Mouse (Mus musculus): ENCODE measurements around the gene Fyb.

- TF ChIP-seq USF1 (IDR thresholded peaks at IDR 0.05; ENCODE audit: low read depth), result no peak
- no peak for TF ChIP-seq MAX (IDR thresholded peaks at IDR 0.05; ENCODE audit: low read depth)
- no peak for TF ChIP-seq MYOG (IDR thresholded peaks at IDR 0.05; ENCODE audit: control insufficient read depth in 1 of 3, insufficient read depth in 1 of 3, insufficient read length in 2 of 3, low read depth in 2 of 3)
- no peak for TF ChIP-seq POLR2A (IDR thresholded peaks at IDR 0.05; ENCODE audit: insufficient read length, low read depth)
- no peak for TF ChIP-seq MYOD1 (IDR thresholded peaks at IDR 0.05; ENCODE audit: control insufficient read depth in 1 of 3, insufficient read length in 2 of 3, low read depth in 2 of 3)
- no peak for TF ChIP-seq CEBPB (IDR thresholded peaks at IDR 0.05; ENCODE audit: insufficient read depth, poor library complexity, severe bottlenecking)
- no peak for TF ChIP-seq E2F4 (IDR thresholded peaks at IDR 0.05; ENCODE audit: insufficient read depth)
- TF ChIP-seq REST (IDR thresholded peaks at IDR 0.05; ENCODE audit: insufficient read depth, insufficient read length), result no peak
- TF ChIP-seq POLR2AphosphoS2 (IDR thresholded peaks at IDR 0.05; ENCODE audit: insufficient read length, low read depth), result no peak
- TF ChIP-seq SRF (IDR thresholded peaks at IDR 0.05; ENCODE audit: control insufficient read depth, insufficient read length, low read depth), result no peak
- no peak for TF ChIP-seq TCF3 (IDR thresholded peaks at IDR 0.05; ENCODE audit: insufficient read length, low read depth)
- TF ChIP-seq TCF12 (IDR thresholded peaks at IDR 0.05; ENCODE audit: insufficient read depth, poor library complexity, severe bottlenecking), result no peak
Measured at GRCm38 (mm10) chr15:6658081-6658480, 135.4 kb downstream of the Fyb start.

Measured in myocyte (in vitro differentiated cells).